Mouse (Mus musculus): Measurements from ENCODE around the gene Hvcn1. TPM values are rescaled to one million over a fixed set of nuclear protein-coding genes. Genes with fewer than 3 reads are reported as not detected.

The Hvcn1 gene
- polyA plus RNA-seq, 1 experiment from 2014 or later: 1.3 TPM

DNA sequence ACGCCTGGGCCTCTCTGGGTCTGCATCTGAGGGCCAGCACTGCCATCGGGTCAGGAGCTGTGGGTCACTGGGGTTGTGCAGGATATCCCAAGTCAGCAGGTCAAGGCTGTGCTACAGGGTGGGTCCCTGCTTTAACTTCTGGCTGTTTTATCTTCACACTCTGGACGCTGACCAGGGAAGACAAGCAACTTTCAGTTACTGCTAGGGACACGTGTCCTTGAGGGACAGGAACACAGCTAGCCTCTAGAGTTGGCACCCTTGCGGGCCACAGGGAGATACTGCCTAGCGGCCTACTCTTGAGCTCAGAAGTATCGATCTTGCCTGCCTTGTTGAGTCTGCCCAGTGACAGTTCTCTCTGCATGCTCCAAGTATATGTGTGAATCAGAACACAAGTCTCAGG is 33.0 kb downstream of the Hvcn1 start:
- Histone ChIP-seq H3K9ac (replicated peaks) (no peak overlapping the region), H3K9me3 (replicated peaks) (no peaks in the 10 kb centered on the region), H3K4me3 (replicated peaks) (no peak overlapping the region), H3K27me3 (replicated peaks) (no peaks in the 10 kb centered on the region), H3K4me1 (peaks cover 25% of the 10 kb centered on the region), H3K27ac (replicated peaks) (no peak overlapping the region), H3K4me2 (no peak overlapping the region), H3K36me3 (peaks cover 6% of the 10 kb centered on the region)
- WGBS: 93% methylated on average over 7 of the region's 7 CpGs
- ATAC-seq (ENCODE audit: low FRiP score): no peak

GRCm38 (mm10) chr5:122240521-122240920 is 33.9 kb downstream of the Hvcn1 start:
- Histone ChIP-seq H3K9ac (replicated peaks) (no peak overlapping the region), H3K27me3 (replicated peaks) (no peaks in the 10 kb centered on the region), H3K36me3 (peaks cover 6% of the 10 kb centered on the region), H3K27ac (replicated peaks) (no peak overlapping the region), H3K4me1 (peaks cover 18% of the 10 kb centered on the region), H3K4me3 (replicated peaks) (no peak overlapping the region), H3K9me3 (replicated peaks) (no peaks in the 10 kb centered on the region), H3K4me2 (no peak overlapping the region)
- 89% methylated on average over 11 of the region's 11 CpGs for WGBS
- no peak for ATAC-seq (ENCODE audit: low FRiP score)

DNA sequence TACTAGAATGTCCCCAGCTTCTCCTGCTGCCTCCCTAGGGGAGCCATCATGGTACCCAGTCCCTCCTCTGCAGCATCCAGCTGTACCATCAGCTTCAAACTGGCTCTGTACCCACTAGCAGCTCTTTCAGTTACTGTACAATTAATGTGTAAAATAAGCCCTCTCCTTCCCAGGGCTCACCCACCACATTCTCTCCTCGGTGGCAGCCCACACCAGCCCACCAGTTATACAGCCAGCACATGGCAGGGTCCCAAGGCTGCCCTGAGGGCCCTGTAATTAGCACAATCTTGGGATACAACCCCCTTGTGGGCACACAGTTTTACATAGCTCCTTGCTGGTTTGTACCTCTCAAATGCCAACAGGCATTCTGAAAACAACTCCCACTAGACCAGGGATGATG is 34.4 kb downstream of the Hvcn1 start:
- no peak overlapping the region for H3K9ac ChIP-seq (replicated peaks)
- no peaks in the 10 kb centered on the region for H3K27me3 ChIP-seq (replicated peaks)
- 67% methylated on average over 1 of the region's 1 CpGs for WGBS
- H3K4me3 ChIP-seq (replicated peaks): no peak overlapping the region
- H3K27ac ChIP-seq (replicated peaks): no peak overlapping the region
- H3K9me3 ChIP-seq (replicated peaks): no peaks in the 10 kb centered on the region
- H3K4me2 ChIP-seq: no peak overlapping the region
- peaks cover 16% of the 10 kb centered on the region for H3K4me1 ChIP-seq
- H3K36me3 ChIP-seq: peaks cover 6% of the 10 kb centered on the region
- no peak for ATAC-seq (ENCODE audit: low FRiP score)

GRCm38 (mm10) chr5:122242521-122243123 is 36.0 kb downstream of the Hvcn1 start:
- H3K27me3 ChIP-seq (replicated peaks): no peaks in the 10 kb centered on the region
- 91% methylated on average over 6 of the region's 6 CpGs for WGBS
- H3K4me1 ChIP-seq: peaks cover 16% of the 10 kb centered on the region
- H3K9ac ChIP-seq (replicated peaks): no peak overlapping the region
- ATAC-seq (ENCODE audit: low FRiP score): no peak
- no peak overlapping the region for H3K4me2 ChIP-seq
- H3K36me3 ChIP-seq: peaks cover 8% of the 10 kb centered on the region
- no peak overlapping the region for H3K27ac ChIP-seq (replicated peaks)
- no peaks in the 10 kb centered on the region for H3K9me3 ChIP-seq (replicated peaks)
- H3K4me3 ChIP-seq (replicated peaks): no peak overlapping the region

- peaks cover 16% of the 10 kb centered on the region for H3K4me1 ChIP-seq
- WGBS: 48% methylated on average over 17 of the region's 17 CpGs
- peaks cover 21% of the 10 kb centered on the region for H3K36me3 ChIP-seq
- H3K27ac ChIP-seq (replicated peaks): peak overlapping the region; percentile 69
- H3K27me3 ChIP-seq (replicated peaks): no peaks in the 10 kb centered on the region
- no peak overlapping the region for H3K9ac ChIP-seq (replicated peaks)
- H3K4me2 ChIP-seq: no peak overlapping the region
- no peaks in the 10 kb centered on the region for H3K9me3 ChIP-seq (replicated peaks)
- peak; percentile 42; the same call in 1 of the 2 replicates for ATAC-seq (ENCODE audit: low FRiP score)
- no peak overlapping the region for H3K4me3 ChIP-seq (replicated peaks)
Observed at GRCm38 (mm10) chr5:122243781-122244523, 37.3 kb downstream of the Hvcn1 start.

DNA sequence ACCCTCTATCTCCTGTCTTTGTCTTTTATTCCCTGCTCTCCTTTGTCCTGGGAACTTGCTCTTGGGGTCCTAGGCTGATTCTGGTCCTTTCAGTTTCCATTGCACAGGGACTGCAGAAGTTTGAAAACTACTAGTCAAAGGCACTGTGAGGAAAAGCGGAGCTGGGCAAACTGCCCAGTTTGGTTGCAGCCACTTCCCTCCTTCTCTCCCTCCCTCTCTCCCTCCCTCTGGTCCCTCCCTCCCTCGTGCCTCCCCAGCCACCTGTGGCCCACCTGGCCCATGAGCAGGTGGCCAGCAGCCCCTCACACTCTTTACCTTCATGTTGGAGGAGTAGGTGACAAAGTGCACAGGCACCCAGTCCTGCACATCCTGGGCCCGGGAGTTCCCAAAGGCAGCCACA is 38.6 kb downstream of the Hvcn1 start:
- no peak overlapping the region for H3K4me3 ChIP-seq (replicated peaks)
- WGBS: 58% methylated on average over 3 of the region's 3 CpGs
- peaks cover 16% of the 10 kb centered on the region for H3K4me1 ChIP-seq

GRCm38 (mm10) chr5:122246547-122247167 is 40.1 kb downstream of the Hvcn1 start:
- Histone ChIP-seq H3K36me3 (peaks cover 32% of the 10 kb centered on the region), H3K9ac (replicated peaks) (no peak overlapping the region), H3K4me3 (replicated peaks) (no peak overlapping the region), H3K27ac (replicated peaks) (no peak overlapping the region), H3K9me3 (replicated peaks) (no peaks in the 10 kb centered on the region), H3K4me2 (no peak overlapping the region), H3K4me1 (peaks cover 16% of the 10 kb centered on the region), H3K27me3 (replicated peaks) (no peaks in the 10 kb centered on the region)
- no peak for ATAC-seq (ENCODE audit: low FRiP score)
- 84% methylated on average over 10 of the region's 10 CpGs for WGBS

More for the DNA sequence above, 38.6 kb downstream of the Hvcn1 start:
- Histone ChIP-seq H3K27me3 (replicated peaks) (no peaks in the 10 kb centered on the region), H3K27ac (replicated peaks) (no peak overlapping the region), H3K9me3 (replicated peaks) (no peaks in the 10 kb centered on the region), H3K4me2 (no peak overlapping the region), H3K36me3 (peaks cover 30% of the 10 kb centered on the region), H3K9ac (replicated peaks) (no peak overlapping the region)
- ATAC-seq (ENCODE audit: low FRiP score): no peak

DNA sequence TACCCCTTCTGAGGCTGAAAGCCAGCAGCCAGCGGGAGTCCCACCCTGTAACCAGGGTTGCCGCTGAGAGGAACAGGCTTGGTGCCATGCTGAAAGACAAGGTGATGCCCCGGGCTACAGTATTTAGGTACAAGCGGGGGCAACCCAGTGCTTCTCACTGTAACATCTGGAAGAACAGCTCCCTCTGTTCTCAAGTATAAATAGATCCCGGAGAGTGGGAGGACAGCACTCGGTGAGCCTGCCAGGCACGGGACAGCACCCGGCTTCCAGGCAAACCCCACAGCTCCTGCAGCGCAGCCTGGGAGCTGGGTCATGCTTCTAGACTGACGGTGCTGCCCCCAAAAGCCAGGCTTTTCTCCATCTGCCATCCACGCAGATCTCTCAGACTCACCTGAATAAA is 40.9 kb downstream of the Hvcn1 start:
- Histone ChIP-seq H3K4me3 (replicated peaks) (no peak overlapping the region), H3K36me3 (peaks cover 30% of the 10 kb centered on the region), H3K9me3 (replicated peaks) (no peaks in the 10 kb centered on the region), H3K27ac (replicated peaks) (no peak overlapping the region), H3K4me1 (peaks cover 16% of the 10 kb centered on the region), H3K4me2 (no peak overlapping the region), H3K27me3 (replicated peaks) (no peaks in the 10 kb centered on the region), H3K9ac (replicated peaks) (no peak overlapping the region)
- 96% methylated on average over 11 of the region's 11 CpGs for WGBS
- no peak for ATAC-seq (ENCODE audit: low FRiP score)

DNA sequence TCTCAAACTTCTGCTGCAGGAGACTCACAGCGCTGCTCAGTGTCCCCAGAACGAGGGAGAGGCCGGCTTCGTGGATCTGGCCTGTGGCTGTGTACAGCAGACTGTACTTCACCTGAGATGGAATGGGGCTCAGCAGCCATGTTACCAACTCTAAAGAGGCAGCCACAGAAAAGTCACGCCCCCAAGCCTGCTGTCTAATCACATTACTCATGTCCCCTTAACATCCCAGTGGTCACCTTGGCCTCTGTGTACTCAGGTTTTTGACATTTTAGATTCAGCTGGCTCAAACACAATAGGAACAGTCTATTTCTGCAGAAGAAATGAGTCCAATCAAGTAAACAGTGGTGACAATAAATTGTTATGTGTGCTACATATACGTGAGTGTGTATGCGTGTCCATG is 41.3 kb downstream of the Hvcn1 start:
- Histone ChIP-seq H3K27me3 (replicated peaks) (no peaks in the 10 kb centered on the region), H3K27ac (replicated peaks) (no peak overlapping the region), H3K4me2 (no peak overlapping the region), H3K4me3 (replicated peaks) (no peak overlapping the region), H3K36me3 (peaks cover 34% of the 10 kb centered on the region), H3K4me1 (peaks cover 16% of the 10 kb centered on the region), H3K9me3 (replicated peaks) (no peaks in the 10 kb centered on the region), H3K9ac (replicated peaks) (no peak overlapping the region)
- no peak for ATAC-seq (ENCODE audit: low FRiP score)
- 94% methylated on average over 7 of the region's 7 CpGs for WGBS

GRCm38 (mm10) chr5:122249281-122249680 is 42.7 kb downstream of the Hvcn1 start:
- H3K27ac ChIP-seq (replicated peaks): no peak overlapping the region
- H3K36me3 ChIP-seq: peaks cover 44% of the 10 kb centered on the region
- no peak for ATAC-seq (ENCODE audit: low FRiP score)
- peaks cover 5% of the 10 kb centered on the region for H3K4me1 ChIP-seq
- H3K4me3 ChIP-seq (replicated peaks): no peak overlapping the region
- no peak overlapping the region for H3K9ac ChIP-seq (replicated peaks)
- no peaks in the 10 kb centered on the region for H3K9me3 ChIP-seq (replicated peaks)
- H3K4me2 ChIP-seq: no peak overlapping the region
- H3K27me3 ChIP-seq (replicated peaks): no peaks in the 10 kb centered on the region
- WGBS: 92% methylated on average over 4 of the region's 4 CpGs

DNA sequence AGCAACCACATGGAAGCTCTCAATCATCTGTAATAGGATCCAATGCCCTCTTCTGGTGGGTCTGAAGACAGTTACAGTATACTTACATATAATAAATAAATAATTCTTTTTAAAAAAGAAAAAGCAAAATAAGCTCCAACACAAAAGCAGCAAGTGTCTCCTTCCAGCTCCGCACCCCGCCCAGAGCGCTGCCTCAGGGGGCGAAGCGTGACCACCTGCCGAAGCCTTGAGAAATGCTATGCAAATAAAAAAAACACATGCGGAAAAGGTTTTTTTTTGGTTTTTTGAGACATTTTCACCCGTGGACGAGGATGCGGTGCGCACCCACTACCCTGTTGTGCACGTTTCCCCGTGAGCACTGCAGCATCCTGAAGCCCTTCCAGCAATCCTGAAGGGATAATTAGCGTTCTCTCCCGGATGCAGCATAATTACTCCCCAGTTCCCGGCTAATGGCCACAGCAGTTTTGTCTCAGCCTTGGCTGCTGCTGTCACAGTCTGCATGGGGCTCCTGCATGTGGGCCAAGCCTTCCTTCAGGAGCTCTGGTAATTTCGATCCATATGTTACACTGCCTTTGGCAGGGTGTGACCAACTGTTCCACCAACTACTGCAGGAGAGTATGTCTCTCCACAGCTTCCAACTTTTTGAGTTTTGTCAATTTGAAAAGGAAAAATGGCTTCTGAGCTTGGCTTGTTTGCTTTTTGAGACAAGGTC is 45.4 kb downstream of the Hvcn1 start:
- H3K9me3 ChIP-seq (replicated peaks): no peaks in the 10 kb centered on the region
- 74% methylated on average over 17 of the region's 17 CpGs for WGBS
- H3K4me1 ChIP-seq: no peaks in the 10 kb centered on the region
- no peak overlapping the region for H3K27ac ChIP-seq (replicated peaks)
- peaks cover 70% of the 10 kb centered on the region for H3K36me3 ChIP-seq
- no peak overlapping the region for H3K9ac ChIP-seq (replicated peaks)
- H3K27me3 ChIP-seq (replicated peaks): no peaks in the 10 kb centered on the region
- no peak overlapping the region for H3K4me3 ChIP-seq (replicated peaks)
- no peak for ATAC-seq (ENCODE audit: low FRiP score)
- no peak overlapping the region for H3K4me2 ChIP-seq
